In genomic region chr1:107805823-107806222, GRCm38 (mm10) we compare ENCODE assay signal across 21 mouse cellular contexts.
DNase-seq lines count a peak whose midpoint lies in the region; ATAC-seq and TF ChIP-seq lines count a peak whose summit lies in the region.
"Had no signal": no experiment of that assay in that cellular context is flagged by ENCODE, and none has a peak within 500 bp of the region (broad histone marks: within the 10 kb centered on the region; RNA-seq: fewer than 3 reads in every experiment).

No protein-coding gene starts in this region.

- in situ Hi-C loops in ES-E14 (cut with MboI; ENCODE audit: low sequenced_read_pairs in 2 of 2, unreplicated experiment in 2 of 2) = no loop called here

- H3K9me3 ChIP-seq in ES-E14 (ENCODE audit: control insufficient read depth, insufficient read depth, low read depth, low read length) = no peaks in the 10 kb centered on the region
- H3K9me3 ChIP-seq in midbrain, embryonic 11.5 days (ENCODE audit: control insufficient read depth, low read length) = no peaks in the 10 kb centered on the region
- H3K9me3 ChIP-seq: embryonic facial prominence, embryonic 12.5 days; forebrain, embryonic 10.5 days; heart, embryonic 15.5 days; hindbrain, embryonic 12.5 days; lung, embryonic 15.5 days; neural tube, embryonic 12.5 days had no signal

- H3K36me3 ChIP-seq in ES-E14 (ENCODE audit: control insufficient read depth, insufficient read depth, low read length, poor library complexity, severe bottlenecking) = no peaks in the 10 kb centered on the region
- H3K36me3 ChIP-seq in midbrain, embryonic 11.5 days (ENCODE audit: control insufficient read depth, insufficient read depth, low read length) = no peaks in the 10 kb centered on the region
- H3K36me3 ChIP-seq: embryonic facial prominence, embryonic 12.5 days; forebrain, embryonic 10.5 days; heart, embryonic 15.5 days; hindbrain, embryonic 12.5 days; lung, embryonic 15.5 days; neural tube, embryonic 12.5 days had no signal

- WGBS in midbrain, embryonic 11.5 days = 85% methylated on average over 5 of the region's 5 CpGs

- no peak overlapping the region for H3K4me2 ChIP-seq in midbrain, embryonic 11.5 days
- H3K4me2 ChIP-seq: embryonic facial prominence, embryonic 12.5 days; heart, embryonic 15.5 days; hindbrain, embryonic 12.5 days; liver, embryonic 11.5 days; lung, embryonic 15.5 days; neural tube, embryonic 12.5 days had no signal

- H3K27ac ChIP-seq in ES-E14 (ENCODE audit: insufficient read depth, low read depth, low read length, poor library complexity, severe bottlenecking) = no peak overlapping the region
- H3K27ac ChIP-seq in midbrain, embryonic 11.5 days (ENCODE audit: low read depth, low read length) = no peak overlapping the region
- H3K27ac ChIP-seq: embryonic facial prominence, embryonic 12.5 days; forebrain, embryonic 10.5 days; heart, embryonic 15.5 days; hindbrain, embryonic 12.5 days; lung, embryonic 15.5 days; neural tube, embryonic 12.5 days had no signal

- no peak for DNase-seq in frontal cortex, postnatal 10 days (ENCODE audit: low spot score in 2 of 2)
- DNase-seq in ES-E14 (ENCODE audit: low read depth, low spot score) = no peak
- peak; percentile 4 to 14 for DNase-seq in frontal cortex, postnatal 25 days (ENCODE audit: low spot score in 2 of 2)
- DNase-seq in right cerebral cortex, postnatal 25 days = peak; percentile 36
- DNase-seq in midbrain, embryonic 11.5 days (ENCODE audit: low spot score, missing footprints) = no peak
- no peak for DNase-seq in layer of hippocampus, adult 18-20 months (ENCODE audit: low spot score in 2 of 2)
- DNase-seq: adrenal gland, postnatal 14 days; B cell, adult 2 months; cerebellum, postnatal 36 days; heart, adult 18-20 months; kidney, postnatal 10 days; thymus, postnatal 36 days had no signal

- no peak overlapping the region for H3K9ac ChIP-seq in ES-E14 (ENCODE audit: insufficient read depth, low read depth, low read length, poor library complexity, severe bottlenecking)
- H3K9ac ChIP-seq in midbrain, embryonic 11.5 days (ENCODE audit: low read length) = no peak overlapping the region
- H3K9ac ChIP-seq: embryonic facial prominence, embryonic 12.5 days; heart, embryonic 15.5 days; hindbrain, embryonic 12.5 days; lung, embryonic 15.5 days; neural tube, embryonic 12.5 days had no signal

- H3K4me1 ChIP-seq in ES-E14 (ENCODE audit: control insufficient read depth in 2 of 2, insufficient read depth in 2 of 2, low read length in 2 of 2, poor library complexity in 1 of 2) = no peaks in the 10 kb centered on the region
- no peaks in the 10 kb centered on the region for H3K4me1 ChIP-seq in midbrain, embryonic 11.5 days (ENCODE audit: control insufficient read depth, insufficient read depth, low read length)
- H3K4me1 ChIP-seq: embryonic facial prominence, embryonic 12.5 days; forebrain, embryonic 10.5 days; hindbrain, embryonic 12.5 days; lung, embryonic 15.5 days; neural tube, embryonic 12.5 days had no signal

- ATAC-seq in frontal cortex, adult (ENCODE audit: low TSS enrichment) = peak; percentile 99
- no peak for ATAC-seq in midbrain, embryonic 11.5 days (ENCODE audit: low FRiP score)
- ATAC-seq: intestine, embryonic 16.5 days had no signal

- no peaks in the 10 kb centered on the region for H3K27me3 ChIP-seq in midbrain, embryonic 11.5 days (ENCODE audit: control insufficient read depth, insufficient read depth, low read length)
- H3K27me3 ChIP-seq: embryonic facial prominence, embryonic 12.5 days; heart, embryonic 15.5 days; hindbrain, embryonic 12.5 days; lung, embryonic 15.5 days; neural tube, embryonic 12.5 days had no signal

- H3K4me3 ChIP-seq in ES-E14 (ENCODE audit: insufficient read depth in 1 of 2, low read depth in 1 of 2, low read length in 2 of 2, poor library complexity in 1 of 2, severe bottlenecking in 1 of 2) = no peak overlapping the region
- H3K4me3 ChIP-seq in midbrain, embryonic 11.5 days (ENCODE audit: low read depth, low read length) = no peak overlapping the region
- H3K4me3 ChIP-seq: embryonic facial prominence, embryonic 12.5 days; forebrain, embryonic 10.5 days; heart, embryonic 15.5 days; hindbrain, embryonic 12.5 days; lung, embryonic 15.5 days; neural tube, embryonic 12.5 days had no signal

TF ChIP-seq in ES-E14, 5 proteins besides CTCF, POLR2A, EP300 and RAD21:
- TF ChIP-seq MAFK (IDR thresholded peaks at IDR 0.05; ENCODE audit: insufficient read depth, low read depth, low read length) (0 out of 2 replicates have a peak, but pooled peaks have one; percentile 13), CHD2 (IDR thresholded peaks at IDR 0.05; ENCODE audit: low read depth, low read length) (no peak), ZNF384 (IDR thresholded peaks at IDR 0.05; ENCODE audit: low read depth, low read length) (no peak), ZC3H11A (IDR thresholded peaks at IDR 0.05; ENCODE audit: borderline replicate concordance, low read depth, low read length) (no peak)

Comparison
In these comparisons a context has a peak if more than half of its experiments do, and no peak if none do; other contexts are left out.
1. DNase-seq: peak in frontal cortex, postnatal 25 days (2 of 2) and right cerebral cortex, postnatal 25 days (single experiment); none in frontal cortex, postnatal 10 days (0 of 2), ES-E14 (single experiment), midbrain, embryonic 11.5 days (single experiment) and layer of hippocampus, adult 18-20 months (0 of 2).